Mouse (Mus musculus) limb, embryonic 12.5 days (tissue): ENCODE measurements at regions not wholly inside any gene's neighbourhood (a gene's known extent, or its start where the extent isn't known, plus 50 kb on each side); places are given as distances from the start of the nearest gene placed in this dataset.

Experiments
- ATAC-seq: fragments of 200-750 bp; cut with Nextera tagmentation; 2 replicates; pipeline ENCODE4 v1.8.0; 2017; ENCODE audit warnings: low read depth, moderate TSS enrichment; ENCODE audit not compliant: insufficient number of reproducible peaks, insufficient read depth, low FRiP score, low TSS enrichment
- H3K27ac ChIP-seq: fragments of 300-500 bp; sonication (generic); 2 replicates; pipeline ENCODE4 v1.5.1; 2016; ENCODE audit warnings: mild to moderate bottlenecking, moderate library complexity
- H3K27me3 ChIP-seq: fragments of 300-500 bp; sonication (generic); 2 replicates; pipeline ENCODE4 v1.6.1; 2016; ENCODE audit warnings: mild to moderate bottlenecking, moderate library complexity
- H3K36me3 ChIP-seq: fragments of 300-500 bp; sonication (generic); 2 replicates; pipeline ENCODE4 v1.6.1; 2016; ENCODE audit warnings: mild to moderate bottlenecking, moderate library complexity
- H3K4me1 ChIP-seq: fragments of 300-500 bp; sonication (generic); replicated peaks from 2 replicates; pipeline ENCODE4 v1.6.1; 2016
- H3K4me2 ChIP-seq: fragments of 300-500 bp; sonication (generic); 2 replicates; pipeline ENCODE4 v1.6.1; 2016; ENCODE audit warnings: mild to moderate bottlenecking, moderate library complexity
- H3K4me3 ChIP-seq: fragments of 300-500 bp; sonication (generic); replicated peaks from 2 replicates; pipeline ENCODE4 v1.5.1; 2016; ENCODE audit warnings: mild to moderate bottlenecking
- H3K9ac ChIP-seq: fragments of 300-500 bp; sonication (generic); replicated peaks from 2 replicates; pipeline ENCODE4 v1.6.1; 2016; ENCODE audit warnings: mild to moderate bottlenecking, moderate library complexity
- H3K9me3 ChIP-seq: fragments of 300-500 bp; sonication (generic); 2 replicates; pipeline ENCODE4 v1.6.1; 2016; ENCODE audit warnings: mild to moderate bottlenecking, moderate library complexity
- WGBS: fragments of 180-500 bp; shearing (Covaris S2); methylation state at CpG from one replicate; pipeline ENCODE4 v1.1.7; 2016; 5-methylcytosine and 5-hydroxymethylcytosine counted together

- no peak overlapping the region for H3K4me2 ChIP-seq
- no peaks in the 10 kb centered on the region for H3K4me1 ChIP-seq
- H3K27ac ChIP-seq, result no peak overlapping the region
- no peaks in the 10 kb centered on the region for H3K36me3 ChIP-seq
- no peaks in the 10 kb centered on the region for H3K9me3 ChIP-seq
- ATAC-seq, result no peak
- WGBS, result 90% methylated on average over 4 of the region's 4 CpGs
- no peak overlapping the region for H3K9ac ChIP-seq
- no peak overlapping the region for H3K4me3 ChIP-seq
- no peaks in the 10 kb centered on the region for H3K27me3 ChIP-seq
Observed at GRCm38 (mm10) chr16:13049321-13049720, 60.2 kb upstream of the Ercc4 start.

GRCm38 (mm10) chr16:13050225-13050892 lies 59.1 kb upstream of the Ercc4 start:
- no peaks in the 10 kb centered on the region for H3K27me3 ChIP-seq
- no peaks in the 10 kb centered on the region for H3K36me3 ChIP-seq
- no peaks in the 10 kb centered on the region for H3K9me3 ChIP-seq
- no peaks in the 10 kb centered on the region for H3K4me1 ChIP-seq
- no peak overlapping the region for H3K4me3 ChIP-seq
- H3K9ac ChIP-seq, result no peak overlapping the region
- no peak overlapping the region for H3K4me2 ChIP-seq
- ATAC-seq, result no peak
- H3K27ac ChIP-seq, result no peak overlapping the region
- WGBS, result 80% methylated on average over 8 of the region's 8 CpGs

- no peak overlapping the region for H3K9ac ChIP-seq
- no peaks in the 10 kb centered on the region for H3K36me3 ChIP-seq
- no peak overlapping the region for H3K27ac ChIP-seq
- WGBS, result 89% methylated on average over 7 of the region's 7 CpGs
- H3K9me3 ChIP-seq, result no peaks in the 10 kb centered on the region
- H3K4me1 ChIP-seq, result no peaks in the 10 kb centered on the region
- ATAC-seq, result no peak
- H3K27me3 ChIP-seq, result no peaks in the 10 kb centered on the region
- H3K4me2 ChIP-seq, result no peak overlapping the region
- no peak overlapping the region for H3K4me3 ChIP-seq
Observed at GRCm38 (mm10) chr16:13054956-13055355, 54.5 kb upstream of the Ercc4 start.
